Mouse (Mus musculus): ENCODE results near the gene Slc26a6. TPM values are rescaled to one million over a fixed set of nuclear protein-coding genes. Genes with fewer than 3 reads are reported as not detected.

Slc26a6 gene
- 10 to 100 TPM; 13.8 to 16.1 TPM for total RNA-seq (2021)
- long read RNA-seq, partial matches to known transcripts, result 1 of 3 reads
- long read RNA-seq, other reads (novel, unspliced or antisense), result 0 of 3 reads

DNA sequence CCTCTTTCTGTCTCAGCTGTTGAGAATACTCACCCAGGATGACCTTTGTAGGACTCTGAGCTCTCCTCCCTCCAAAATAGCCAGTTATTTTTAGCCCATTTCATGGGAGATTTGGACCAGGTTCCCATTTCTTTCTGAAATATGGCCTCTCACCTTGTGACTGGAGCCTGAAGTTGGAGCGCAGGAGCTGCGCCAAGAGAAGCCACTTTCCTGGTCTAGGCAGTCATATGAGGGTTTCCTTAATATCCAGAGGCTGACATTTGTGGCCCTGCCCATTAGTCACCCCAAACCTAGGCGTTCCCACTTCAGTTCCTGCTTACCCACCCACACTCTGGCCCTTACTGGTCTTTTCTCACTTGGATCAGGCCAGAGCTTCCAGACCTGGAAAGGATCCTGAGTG lies at the start of gene Slc26a6:
Slc26a6 (plus strand) TSS at position 308 of the 400 bp plus-strand sequence.
- DNase-seq (ENCODE audit: low spot score in 2 of 2), result no peak

DNA sequence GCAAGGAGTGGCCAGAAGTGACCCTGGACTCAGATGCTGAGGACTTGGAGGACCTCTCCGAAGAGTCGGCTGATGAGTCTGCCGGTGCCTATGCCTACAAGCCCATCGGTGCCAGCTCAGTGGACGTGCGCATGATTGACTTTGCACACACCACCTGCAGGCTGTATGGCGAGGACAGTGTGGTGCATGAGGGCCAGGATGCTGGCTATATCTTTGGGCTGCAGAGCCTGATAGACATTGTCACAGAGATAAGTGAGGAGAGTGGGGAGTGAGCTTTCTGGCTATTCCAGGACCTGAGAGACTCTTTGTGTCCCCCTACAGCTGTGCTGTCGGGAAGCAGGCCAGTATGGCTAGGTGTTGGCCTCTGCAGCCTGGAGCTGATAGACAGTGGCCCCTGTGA lies 47.3 kb upstream of the Slc26a6 start:
- DNase-seq (ENCODE audit: low spot score in 2 of 2), result no peak

DNA sequence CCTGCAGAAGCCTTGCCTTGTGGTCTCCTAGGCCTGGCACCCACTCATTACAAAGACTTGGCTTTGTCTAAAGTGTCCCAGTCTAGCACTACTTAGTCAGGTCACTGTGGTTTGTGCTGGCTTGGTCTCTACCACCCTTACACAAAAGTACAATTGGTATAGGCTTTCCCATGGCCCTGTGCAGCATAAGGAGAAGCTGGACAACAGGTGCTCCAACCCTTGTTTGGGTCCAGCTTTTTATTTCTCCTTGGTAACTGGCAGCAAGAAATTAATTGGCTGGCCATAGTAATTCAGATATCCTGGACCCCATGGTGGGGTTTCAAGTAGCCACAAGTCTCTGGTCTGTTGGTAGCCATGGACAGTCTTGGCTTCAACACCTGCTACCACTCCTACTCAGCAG lies 46.7 kb upstream of the Slc26a6 start:
- no peak for DNase-seq (ENCODE audit: low spot score in 2 of 2)

DNA sequence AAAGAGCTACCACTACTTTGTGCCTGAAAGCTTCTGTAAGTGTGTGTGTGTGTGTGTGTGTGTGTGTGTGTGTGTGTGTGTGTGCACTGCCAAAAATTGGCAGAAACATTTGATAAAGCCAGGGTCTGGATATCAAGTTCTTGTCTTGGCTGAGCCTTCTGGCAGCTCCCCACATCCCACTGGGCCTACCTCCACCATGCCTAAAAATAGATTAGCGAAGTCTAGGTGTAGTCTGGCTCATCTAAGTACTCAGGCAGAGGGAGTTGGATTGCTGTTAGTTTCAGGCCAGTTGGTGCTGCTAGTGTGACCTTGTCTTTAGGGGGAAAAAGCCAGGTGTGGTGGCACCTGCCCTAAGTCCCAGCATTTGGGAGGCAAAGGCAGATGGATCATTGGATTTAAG lies 46.3 kb upstream of the Slc26a6 start:
- DNase-seq (ENCODE audit: low spot score in 2 of 2), result no peak

DNA sequence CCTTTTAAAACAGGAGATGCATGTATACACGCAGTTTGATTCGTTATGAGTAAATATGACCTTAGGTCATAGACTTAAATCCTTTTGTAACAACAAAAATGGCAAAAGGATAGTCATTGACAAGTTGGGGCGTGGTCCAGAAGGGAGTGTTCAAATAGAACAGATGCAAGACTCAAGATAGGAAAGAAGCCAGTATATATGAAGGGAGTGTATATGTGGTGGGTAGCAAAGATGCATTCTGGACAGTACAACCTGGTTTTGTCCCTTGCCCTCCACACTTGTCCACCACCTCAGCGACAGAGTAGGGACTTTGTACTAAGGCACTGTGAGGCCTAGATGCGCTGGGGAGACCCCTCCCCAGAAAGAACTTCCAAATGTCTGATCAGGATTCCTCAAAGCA lies 45.4 kb upstream of the Slc26a6 start:
- no peak for DNase-seq (ENCODE audit: low spot score in 2 of 2)

DNA sequence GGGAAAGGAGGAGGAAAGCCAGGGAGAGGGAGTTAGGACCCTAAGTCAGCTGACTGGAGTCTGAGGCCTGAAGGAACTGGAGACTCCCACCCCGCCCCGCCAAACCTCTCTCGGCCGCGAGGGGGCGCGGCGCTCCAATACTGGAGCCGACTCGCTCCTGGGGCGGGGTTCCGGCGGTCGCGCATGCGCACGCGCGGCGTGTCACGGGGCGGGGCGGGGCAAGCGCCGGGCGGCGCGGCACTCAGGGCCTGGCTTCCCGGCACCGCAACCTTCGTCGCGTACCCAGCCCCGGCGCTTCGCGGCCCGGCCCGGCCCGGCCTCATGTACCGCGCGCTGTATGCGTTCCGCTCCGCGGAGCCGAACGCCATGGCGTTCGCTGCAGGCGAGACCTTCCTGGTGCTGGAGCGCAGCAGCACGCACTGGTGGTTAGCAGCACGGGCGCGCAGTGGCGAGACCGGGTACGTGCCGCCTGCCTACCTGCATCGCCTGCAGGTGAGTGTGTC lies 44.9 kb upstream of the Slc26a6 start, which contains the start of gene Nckipsd:
Nckipsd (plus strand) TSS at position 206 of the 503 bp plus-strand sequence.
- peak; percentile 89 to 95 for DNase-seq (ENCODE audit: low spot score in 2 of 2)

DNA sequence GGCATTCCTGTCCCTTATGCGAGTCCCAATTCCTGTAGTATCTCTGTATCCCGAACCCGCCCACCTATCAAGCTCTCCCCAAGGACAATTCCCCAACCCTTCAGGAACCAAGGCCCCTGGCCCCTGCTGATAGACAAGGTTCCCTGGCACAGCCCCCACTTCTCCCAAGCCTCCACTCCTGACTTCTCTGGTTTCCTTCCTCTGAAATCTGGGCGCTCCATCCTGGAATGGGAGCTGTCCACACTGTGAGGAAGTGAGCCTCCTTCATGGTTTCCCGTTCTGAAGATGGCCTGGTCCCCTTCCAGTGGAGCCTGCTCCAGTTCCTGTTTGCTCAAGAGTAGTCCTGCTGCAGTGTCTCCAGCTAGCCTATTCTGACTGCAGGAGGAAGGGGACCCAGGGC lies 43.9 kb upstream of the Slc26a6 start:
- no peak for DNase-seq (ENCODE audit: low spot score in 2 of 2)

DNA sequence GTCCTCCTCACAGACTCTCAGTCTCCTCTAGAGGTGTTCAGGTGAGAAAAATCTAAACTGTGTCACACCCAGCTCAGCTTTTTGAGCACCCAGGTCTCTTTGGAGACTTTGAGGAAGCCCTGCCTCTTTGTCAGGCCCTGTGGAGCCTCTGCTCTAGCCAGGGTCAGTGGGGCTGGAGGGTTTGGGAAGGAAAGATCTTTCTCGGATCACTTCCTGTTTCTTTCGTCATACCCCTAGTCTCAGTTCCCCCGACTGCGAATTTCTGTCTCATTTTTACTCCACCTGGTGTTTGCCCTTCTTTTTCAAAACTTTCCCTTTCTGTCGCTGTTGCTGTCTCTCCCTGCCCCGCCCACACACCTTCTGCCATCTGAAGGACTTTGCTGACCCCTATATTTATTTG lies 43.4 kb upstream of the Slc26a6 start:
- no peak for DNase-seq (ENCODE audit: low spot score in 2 of 2)

DNA sequence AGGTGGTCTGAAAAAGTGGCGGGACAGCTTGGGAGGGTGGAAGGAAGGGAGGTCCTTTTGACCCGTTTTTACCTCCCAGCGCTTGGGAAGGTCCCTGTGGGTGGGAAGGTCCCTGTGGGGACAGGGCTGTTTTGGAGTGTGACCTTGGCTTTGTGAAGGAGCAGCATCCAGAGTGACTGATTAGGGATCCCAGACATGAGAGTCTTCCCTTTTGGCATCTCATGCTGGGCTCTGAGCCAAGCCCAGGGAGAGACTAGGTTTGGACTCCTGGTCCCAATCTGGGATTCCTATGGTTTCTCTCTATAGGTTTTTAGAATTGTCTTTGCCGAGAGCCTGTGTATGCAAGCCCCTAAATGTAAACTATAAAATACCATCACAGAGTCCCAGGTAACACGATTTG lies 42.6 kb upstream of the Slc26a6 start:
- no peak for DNase-seq (ENCODE audit: low spot score in 2 of 2)

DNA sequence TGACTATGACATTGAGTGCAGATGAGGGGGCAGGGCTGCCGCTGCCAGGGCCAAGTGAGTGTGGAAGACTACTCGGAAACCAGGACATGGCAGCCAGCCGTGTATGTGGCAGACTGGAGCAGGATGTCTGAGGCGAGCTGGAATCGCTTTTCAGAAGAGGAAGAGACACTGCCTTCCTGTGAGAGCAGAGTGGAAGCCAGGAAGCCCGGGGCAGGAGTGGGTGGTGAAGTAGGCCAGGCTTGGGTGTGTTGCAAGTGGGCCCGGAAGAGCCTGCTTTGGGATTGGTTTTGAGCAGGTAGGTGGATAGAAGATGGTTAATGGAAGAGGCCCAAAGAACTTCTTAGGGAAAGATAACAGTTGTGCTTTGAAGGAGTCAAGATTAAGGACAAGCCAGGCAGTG lies 37.5 kb upstream of the Slc26a6 start:
- no peak for DNase-seq (ENCODE audit: low spot score in 2 of 2)

DNA sequence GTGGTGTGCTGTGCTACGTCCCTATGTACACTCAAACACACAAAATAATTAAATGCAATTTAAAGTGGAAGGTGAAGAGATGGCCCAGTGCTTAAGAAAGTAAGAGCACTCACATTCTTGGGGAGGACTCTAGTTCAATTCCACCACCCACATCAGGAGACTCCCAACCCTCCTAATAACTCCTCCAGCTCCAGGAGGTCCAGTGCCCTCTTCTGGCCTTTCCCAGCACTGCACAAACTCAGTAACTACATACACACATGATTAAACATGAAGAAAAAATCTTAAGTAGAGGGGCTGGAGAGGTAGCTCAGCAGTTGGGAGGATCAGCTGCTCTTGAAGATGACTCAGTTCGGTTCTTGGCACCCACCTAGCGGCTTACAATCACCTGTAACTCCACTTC lies 33.6 kb upstream of the Slc26a6 start:
- DNase-seq (ENCODE audit: low spot score in 2 of 2), result peak in 1 of 2 experiments; percentile 63

DNA sequence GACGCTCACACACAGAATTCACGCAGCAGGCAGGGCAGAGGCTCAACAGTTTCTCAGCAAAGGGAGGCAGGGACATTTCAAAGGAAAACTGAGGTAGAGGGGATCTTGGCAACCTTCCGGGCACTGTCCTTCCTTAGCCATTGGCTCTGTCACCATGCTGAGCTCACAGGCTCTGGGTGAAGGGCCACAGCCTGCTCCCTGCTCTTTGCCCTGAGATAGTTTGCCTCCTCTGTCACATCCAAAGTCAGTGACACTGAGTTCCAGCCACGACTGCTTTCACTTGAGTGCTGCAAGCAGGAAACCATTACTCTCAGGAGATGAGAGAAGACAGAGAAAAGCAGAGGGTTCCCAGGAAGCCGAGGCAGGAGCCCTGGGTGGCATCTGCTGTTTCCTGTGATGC lies 33.0 kb upstream of the Slc26a6 start:
- no peak for DNase-seq (ENCODE audit: low spot score in 2 of 2)

DNA sequence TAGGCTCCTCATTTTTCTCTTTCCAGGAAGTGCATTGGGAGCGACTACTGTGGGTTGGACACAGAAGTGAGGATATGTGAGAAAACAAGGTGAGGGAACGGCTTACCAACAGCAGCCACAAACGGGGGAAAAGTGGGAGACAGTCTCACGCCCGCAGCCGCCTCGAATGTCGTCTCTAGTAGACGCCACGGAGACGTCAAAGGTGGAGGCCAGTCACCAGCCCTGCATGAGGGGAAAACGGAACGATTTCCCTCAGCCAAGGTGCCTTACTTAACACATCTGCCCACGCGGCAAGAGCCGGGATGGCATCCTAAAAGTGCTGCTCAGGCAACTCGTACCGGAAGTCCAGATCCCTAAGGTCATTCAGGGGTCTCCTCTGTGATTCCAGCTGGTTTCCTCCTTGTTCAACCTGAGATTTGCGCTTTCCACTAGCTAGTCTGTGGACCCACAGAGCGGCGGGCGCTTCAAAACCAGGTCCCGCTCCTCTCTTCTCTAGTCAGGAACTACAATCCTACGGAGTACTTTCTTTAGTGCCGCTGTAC lies 28.9 kb upstream of the Slc26a6 start:
- no peak for DNase-seq (ENCODE audit: low spot score in 2 of 2)

DNA sequence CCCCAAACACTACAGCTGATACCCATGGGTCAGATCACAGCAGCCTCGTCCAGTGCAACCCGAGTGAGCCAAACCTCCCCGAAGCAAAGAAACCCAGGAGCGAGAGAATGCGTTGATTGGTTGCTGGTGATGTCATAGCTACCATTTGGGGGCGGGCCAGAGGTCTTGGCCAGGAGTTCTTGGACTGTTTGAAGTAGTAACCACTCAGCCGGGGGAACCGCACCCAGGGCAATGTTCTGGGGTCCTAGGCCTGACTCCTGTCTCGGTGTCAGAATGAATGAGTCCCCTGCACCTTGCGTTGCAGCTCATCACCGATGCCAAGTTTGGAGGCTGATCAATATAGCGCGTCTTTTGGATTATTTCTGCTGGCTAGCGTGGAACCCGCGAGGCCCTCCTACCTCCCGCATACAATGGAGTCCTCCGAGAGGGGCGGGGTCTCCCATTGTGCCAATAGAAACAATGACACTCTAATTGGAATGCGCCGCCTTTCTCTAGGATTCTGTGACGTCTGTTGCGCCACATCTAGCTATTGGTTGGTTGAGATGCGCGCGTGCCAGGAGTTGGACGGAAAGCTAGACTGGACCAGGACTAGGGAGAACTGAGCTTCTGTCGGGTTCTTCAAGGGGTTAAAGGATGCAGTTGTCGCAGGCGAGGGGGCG lies 28.2 kb upstream of the Slc26a6 start:
- peak; percentile 91 to 94 for DNase-seq (ENCODE audit: low spot score in 2 of 2)

DNA sequence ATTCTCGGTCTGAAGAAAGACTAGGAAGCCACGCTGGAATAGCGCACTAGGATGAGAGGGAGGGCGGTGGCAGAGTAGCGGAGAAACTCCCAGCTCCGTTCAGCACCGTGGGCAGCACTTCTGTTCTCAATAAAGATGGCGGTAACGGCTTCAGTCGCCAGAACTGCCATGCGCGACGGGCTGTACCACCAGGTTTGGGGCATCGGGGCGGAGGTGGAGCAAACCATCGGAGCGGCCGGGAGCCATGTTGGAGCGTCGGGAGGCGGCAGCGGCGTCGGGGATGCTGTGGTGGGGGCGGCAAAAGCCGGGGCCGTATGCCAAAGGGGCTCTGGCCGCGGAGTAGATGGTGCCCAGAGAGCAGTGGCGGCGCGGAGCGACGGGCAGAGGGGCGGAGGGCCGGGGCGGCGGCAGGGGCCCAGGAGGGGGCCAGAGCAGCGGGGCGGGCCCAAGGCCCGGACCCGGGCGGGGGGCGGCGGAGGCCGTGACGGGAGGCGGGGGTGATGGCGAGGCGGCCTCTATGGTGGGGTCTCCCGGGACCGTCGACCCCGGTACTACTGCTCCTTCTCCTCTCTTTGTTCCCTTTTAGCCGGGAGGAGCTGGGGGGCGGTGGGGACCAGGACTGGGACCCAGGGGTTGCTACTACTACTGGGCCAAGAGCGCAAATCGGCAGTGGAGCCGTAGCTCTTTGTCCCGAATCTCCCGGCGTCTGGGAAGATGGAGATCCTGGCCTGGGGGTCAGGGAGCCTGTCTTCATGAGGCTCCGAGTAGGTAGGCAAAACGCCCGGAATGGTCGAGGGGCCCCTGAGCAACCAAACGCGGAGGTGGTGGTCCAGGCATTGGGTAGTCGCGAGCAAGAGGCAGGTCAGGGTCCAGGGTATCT lies 27.0 kb upstream of the Slc26a6 start, which contains the start of gene Celsr3:
Celsr3 (plus strand) TSS at position 501 of the 880 bp plus-strand sequence.
- DNase-seq (ENCODE audit: low spot score in 2 of 2), result peak; percentile 90 to 94

DNA sequence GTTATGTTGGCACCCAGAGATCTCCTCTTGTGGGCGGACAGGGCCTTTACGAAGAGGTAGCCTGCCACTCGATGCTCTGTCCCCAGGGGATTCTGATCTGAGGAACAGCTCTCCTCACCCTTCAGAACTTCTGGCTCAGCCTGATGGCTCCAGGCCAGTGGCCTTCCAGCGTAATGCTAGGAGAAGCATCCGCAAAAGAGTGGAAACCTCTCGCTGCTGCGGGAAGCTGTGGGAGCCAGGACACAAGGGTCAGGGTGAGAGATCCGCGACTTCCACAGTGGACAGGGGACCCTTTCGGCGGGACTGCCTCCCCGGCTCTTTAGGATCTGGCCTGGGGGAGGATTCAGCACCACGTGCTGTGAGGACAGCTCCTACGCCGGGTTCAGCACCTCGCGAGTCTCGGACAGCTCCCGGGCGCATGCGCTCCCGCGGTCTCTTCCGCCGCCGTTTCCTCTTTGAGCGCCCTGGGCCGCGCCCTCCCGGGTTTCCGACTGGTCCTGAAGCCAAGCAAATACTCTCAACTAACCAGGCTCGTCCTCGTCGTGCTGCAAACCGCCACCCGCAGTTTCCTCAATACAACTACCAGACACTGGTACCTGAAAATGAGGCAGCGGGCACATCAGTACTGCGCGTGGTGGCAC lies 26.3 kb upstream of the Slc26a6 start:
- DNase-seq (ENCODE audit: low spot score in 2 of 2), result peak in 1 of 2 experiments; percentile 74

DNA sequence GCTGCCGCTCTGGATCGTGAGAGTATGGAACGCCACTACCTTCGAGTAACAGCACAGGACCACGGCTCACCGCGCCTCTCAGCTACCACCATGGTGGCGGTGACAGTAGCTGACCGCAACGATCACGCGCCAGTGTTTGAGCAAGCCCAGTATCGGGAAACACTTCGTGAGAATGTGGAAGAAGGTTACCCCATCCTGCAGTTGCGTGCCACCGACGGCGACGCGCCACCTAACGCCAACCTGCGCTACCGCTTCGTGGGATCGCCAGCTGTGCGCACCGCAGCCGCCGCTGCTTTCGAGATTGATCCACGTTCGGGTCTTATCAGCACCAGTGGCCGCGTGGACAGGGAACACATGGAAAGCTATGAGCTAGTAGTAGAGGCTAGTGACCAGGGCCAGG lies 25.6 kb upstream of the Slc26a6 start:
- no peak for DNase-seq (ENCODE audit: low spot score in 2 of 2)

DNA sequence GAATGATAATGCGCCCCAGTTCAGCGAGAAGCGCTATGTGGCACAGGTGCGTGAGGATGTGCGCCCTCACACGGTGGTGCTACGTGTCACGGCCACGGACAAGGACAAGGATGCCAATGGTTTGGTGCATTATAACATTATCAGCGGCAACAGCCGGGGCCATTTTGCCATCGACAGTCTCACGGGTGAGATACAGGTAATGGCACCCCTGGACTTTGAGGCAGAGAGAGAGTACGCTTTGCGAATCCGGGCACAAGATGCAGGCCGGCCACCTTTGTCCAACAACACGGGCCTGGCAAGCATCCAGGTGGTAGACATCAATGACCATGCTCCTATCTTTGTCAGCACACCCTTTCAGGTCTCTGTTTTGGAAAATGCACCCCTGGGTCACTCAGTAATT lies 25.2 kb upstream of the Slc26a6 start:
- no peak for DNase-seq (ENCODE audit: low spot score in 2 of 2)

DNA sequence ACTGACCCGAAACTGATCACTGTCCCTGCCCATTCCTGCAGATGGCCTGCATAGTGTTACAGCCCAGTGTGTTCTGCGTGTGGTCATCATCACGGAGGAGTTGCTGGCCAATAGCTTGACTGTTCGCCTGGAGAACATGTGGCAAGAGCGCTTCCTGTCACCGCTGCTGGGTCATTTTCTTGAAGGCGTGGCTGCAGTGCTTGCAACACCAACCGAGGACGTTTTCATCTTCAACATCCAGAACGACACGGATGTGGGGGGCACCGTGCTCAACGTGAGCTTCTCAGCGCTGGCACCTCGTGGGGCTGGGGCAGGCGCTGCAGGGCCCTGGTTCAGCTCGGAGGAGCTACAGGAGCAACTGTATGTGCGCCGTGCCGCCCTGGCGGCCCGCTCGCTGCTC lies 21.4 kb upstream of the Slc26a6 start:
- DNase-seq (ENCODE audit: low spot score in 2 of 2), result no peak

DNA sequence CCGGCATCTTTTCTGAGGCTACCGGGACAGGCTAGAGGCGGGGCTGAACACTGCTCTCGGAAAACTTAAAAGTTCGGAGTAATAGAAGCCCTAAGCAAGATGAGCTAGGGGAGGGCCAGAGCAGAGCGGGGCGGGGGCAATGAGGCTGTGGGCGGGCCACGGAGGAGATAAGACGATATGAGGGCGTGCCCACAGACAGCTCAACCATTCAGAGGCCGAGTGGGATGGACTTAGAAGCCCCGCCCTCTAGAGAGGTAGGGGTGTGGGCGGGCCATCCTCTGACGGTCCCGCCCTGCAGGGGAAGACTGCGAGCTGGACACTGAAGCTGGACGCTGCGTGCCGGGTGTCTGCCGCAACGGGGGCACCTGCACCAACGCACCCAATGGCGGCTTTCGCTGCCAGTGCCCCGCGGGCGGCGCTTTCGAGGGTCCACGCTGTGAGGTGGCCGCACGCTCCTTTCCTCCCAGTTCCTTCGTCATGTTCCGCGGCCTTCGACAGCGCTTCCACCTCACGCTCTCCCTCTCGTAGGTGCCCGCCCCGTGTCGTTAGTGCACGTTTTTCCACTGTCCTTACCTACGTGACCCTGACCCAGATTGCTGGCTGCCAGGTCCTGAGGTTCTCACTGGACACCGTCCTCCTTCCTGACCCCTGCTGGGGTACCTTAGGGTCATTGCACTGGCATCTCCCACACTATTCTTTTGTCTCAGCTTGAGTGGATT lies 20.5 kb upstream of the Slc26a6 start:
- peak; percentile 64 to 77 for DNase-seq (ENCODE audit: low spot score in 2 of 2)

DNA sequence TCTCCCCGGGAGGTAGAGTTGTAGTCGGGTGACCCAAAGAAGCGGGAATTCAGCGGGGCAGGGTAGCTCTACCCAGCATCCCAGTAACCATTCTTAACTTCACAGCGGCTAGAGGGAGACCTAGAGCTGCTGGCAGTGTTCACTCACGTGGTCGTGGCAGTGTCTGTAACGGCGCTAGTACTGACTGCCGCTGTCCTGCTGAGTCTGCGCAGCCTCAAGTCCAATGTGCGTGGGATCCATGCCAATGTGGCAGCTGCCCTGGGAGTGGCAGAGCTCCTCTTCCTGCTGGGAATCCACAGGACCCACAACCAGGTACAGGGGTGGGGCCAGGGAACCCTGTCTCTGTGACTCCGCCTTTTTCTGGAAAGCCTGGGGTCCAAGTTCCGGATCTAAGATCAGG lies 10.1 kb upstream of the Slc26a6 start:
- peak; percentile 52 to 70 for DNase-seq (ENCODE audit: low spot score in 2 of 2)
